21 mouse cellular contexts compared by ENCODE assay signal in genomic region chr13:104122078-104122840, GRCm38 (mm10). TPM values are rescaled to one million over a fixed set of nuclear protein-coding genes. Genes with fewer than 3 reads are reported as not detected.
DNase-seq lines count a peak whose midpoint lies in the region; ATAC-seq and TF ChIP-seq lines count a peak whose summit lies in the region.
"Had no signal": no experiment of that assay in that cellular context is flagged by ENCODE, and none has a peak within 500 bp of the region (broad histone marks: within the 10 kb centered on the region; RNA-seq: fewer than 3 reads in every experiment).

No protein-coding gene starts in this region.

- DNase-seq in intestine, embryonic 14.5 days (ENCODE audit: low spot score): no peak
- DNase-seq in lung, embryonic 14.5 days: no peak
- no peak for DNase-seq in lung, postnatal 14 days
- DNase-seq in ZHBTc4 (ENCODE audit: low read depth, low spot score): peak; percentile 72
- no peak for DNase-seq in urinary bladder, postnatal 14 days (ENCODE audit: low spot score)
- DNase-seq: adrenal gland, postnatal 36 days; cerebellum, adult 8-10 months; gastrocnemius, postnatal 36 days; heart, postnatal 14 days; liver; liver, postnatal 0 days; midbrain, embryonic 14.5 days; thymus, postnatal 14 days had no signal

- no peak overlapping the region for H3K9ac ChIP-seq in intestine, embryonic 14.5 days (ENCODE audit: low read length)
- no peak overlapping the region for H3K9ac ChIP-seq in intestine, postnatal 0 days (ENCODE audit: low read depth, low read length)
- H3K9ac ChIP-seq in lung, embryonic 14.5 days: no peak overlapping the region
- H3K9ac ChIP-seq in stomach, embryonic 16.5 days (ENCODE audit: low read length): no peak overlapping the region
- H3K9ac ChIP-seq: hindbrain, embryonic 14.5 days; liver, postnatal 0 days had no signal

- H3K27ac ChIP-seq in intestine, embryonic 14.5 days (ENCODE audit: low read depth): no peak overlapping the region; the same call in 1 of the 2 replicates
- no peak overlapping the region for H3K27ac ChIP-seq in intestine, postnatal 0 days (ENCODE audit: low read depth, low read length)
- H3K27ac ChIP-seq in lung, embryonic 14.5 days (ENCODE audit: low read depth): no peak overlapping the region
- H3K27ac ChIP-seq in stomach, embryonic 16.5 days (ENCODE audit: low read length): peak overlapping the region; percentile 22; the same call in 1 of the 2 replicates
- H3K27ac ChIP-seq: hindbrain, embryonic 14.5 days; macrophage had no signal

- WGBS in intestine, embryonic 14.5 days: 44% methylated on average over 17 of the region's 17 CpGs
- 55% methylated on average over 17 of the region's 17 CpGs for WGBS in intestine, postnatal 0 days
- WGBS in lung, embryonic 14.5 days: 48% methylated on average over 17 of the region's 17 CpGs
- WGBS in stomach, embryonic 16.5 days: 41% methylated on average over 17 of the region's 17 CpGs

- H3K9me3 ChIP-seq in intestine, embryonic 14.5 days (ENCODE audit: control insufficient read depth, low read length): no peaks in the 10 kb centered on the region
- no peaks in the 10 kb centered on the region for H3K9me3 ChIP-seq in intestine, postnatal 0 days (ENCODE audit: control insufficient read depth)
- no peaks in the 10 kb centered on the region for H3K9me3 ChIP-seq in lung, embryonic 14.5 days (ENCODE audit: low read depth, low read length)
- no peaks in the 10 kb centered on the region for H3K9me3 ChIP-seq in stomach, embryonic 16.5 days (replicated peaks; ENCODE audit: control insufficient read depth, low read length)

- peaks cover 16% of the 10 kb centered on the region; the same call in 1 of the 2 replicates for H3K36me3 ChIP-seq in intestine, embryonic 14.5 days (ENCODE audit: control insufficient read depth, insufficient read depth, low read length)
- H3K36me3 ChIP-seq in intestine, postnatal 0 days (ENCODE audit: control insufficient read depth, insufficient read depth): no peaks in the 10 kb centered on the region
- 0 out of 2 replicates have a peak, but pooled peaks cover 3% of the 10 kb centered on the region for H3K36me3 ChIP-seq in lung, embryonic 14.5 days (ENCODE audit: insufficient read depth)
- H3K36me3 ChIP-seq in stomach, embryonic 16.5 days (ENCODE audit: control insufficient read depth, insufficient read depth, low read length): no peaks in the 10 kb centered on the region

- no peaks in the 10 kb centered on the region for H3K27me3 ChIP-seq in intestine, embryonic 14.5 days (replicated peaks; ENCODE audit: control insufficient read depth, insufficient read depth, low read length)
- H3K27me3 ChIP-seq in intestine, postnatal 0 days (replicated peaks; ENCODE audit: control insufficient read depth, insufficient read depth, low read length): no peaks in the 10 kb centered on the region
- H3K27me3 ChIP-seq in lung, embryonic 14.5 days (ENCODE audit: insufficient read depth, low read length): no peaks in the 10 kb centered on the region
- H3K27me3 ChIP-seq in stomach, embryonic 16.5 days (ENCODE audit: control insufficient read depth, insufficient read depth, low read length): no peaks in the 10 kb centered on the region

- H3K4me2 ChIP-seq in intestine, embryonic 14.5 days (ENCODE audit: low read length): peak overlapping the region; percentile 18; the same call in 1 of the 2 replicates
- no peak overlapping the region; the same call in 1 of the 2 replicates for H3K4me2 ChIP-seq in intestine, postnatal 0 days (replicated peaks; ENCODE audit: low read depth)
- H3K4me2 ChIP-seq in lung, embryonic 14.5 days: no peak overlapping the region
- peak overlapping the region; percentile 24; the same call in 1 of the 2 replicates for H3K4me2 ChIP-seq in stomach, embryonic 16.5 days (ENCODE audit: low read depth, low read length)
- H3K4me2 ChIP-seq: heart, embryonic 11.5 days; hindbrain, embryonic 14.5 days had no signal

- H3K4me1 ChIP-seq in intestine, embryonic 14.5 days (replicated peaks; ENCODE audit: control insufficient read depth, insufficient read depth, low read length): 0 out of 2 replicates have a peak, but pooled peaks cover 3% of the 10 kb centered on the region
- no peaks in the 10 kb centered on the region for H3K4me1 ChIP-seq in intestine, postnatal 0 days (replicated peaks; ENCODE audit: control insufficient read depth, insufficient read depth, low read length)
- H3K4me1 ChIP-seq in lung, embryonic 14.5 days (ENCODE audit: insufficient read depth): no peaks in the 10 kb centered on the region
- H3K4me1 ChIP-seq in stomach, embryonic 16.5 days (ENCODE audit: control insufficient read depth, insufficient read depth, low read length): 0 out of 2 replicates have a peak, but pooled peaks cover 7% of the 10 kb centered on the region

- TF ChIP-seq CTCF in intestine, postnatal 0 days (IDR thresholded peaks at IDR 0.05; ENCODE audit: low read depth): no peak
- TF ChIP-seq CTCF in lung, embryonic 14.5 days (IDR thresholded peaks at IDR 0.05; ENCODE audit: low read depth): no peak

- H3K4me3 ChIP-seq in intestine, embryonic 14.5 days (ENCODE audit: low read depth, low read length): no peak overlapping the region
- no peak overlapping the region for H3K4me3 ChIP-seq in intestine, postnatal 0 days (ENCODE audit: low read depth, low read length)
- no peak overlapping the region for H3K4me3 ChIP-seq in lung, embryonic 14.5 days (ENCODE audit: low read depth, low read length)
- H3K4me3 ChIP-seq in stomach, embryonic 16.5 days (replicated peaks; ENCODE audit: low read length): 0 out of 2 replicates have a peak overlapping the region, but pooled peaks have one; percentile 15
- H3K4me3 ChIP-seq: myocyte had no signal

- no peak for ATAC-seq in intestine, embryonic 14.5 days (replicated peaks; ENCODE audit: low FRiP score, low TSS enrichment, low read depth)
- no peak for ATAC-seq in intestine, postnatal 0 days
- ATAC-seq in lung, embryonic 14.5 days (ENCODE audit: insufficient read depth): peak; percentile 11; the same call in 1 of the 2 replicates
- ATAC-seq in stomach, embryonic 16.5 days (ENCODE audit: insufficient read depth, low FRiP score): no peak; the same call in 1 of the 2 replicates
- ATAC-seq in inflammation-experienced regulatory T-cells, adult 6 months: no peak
- ATAC-seq: activated CD4-positive, CD25-positive, alpha-beta regulatory T cell, adult 4 months; liver, postnatal 0 days had no signal

RNA-seq across cellular contexts. Expression of gene Sgtb, which starts 12.7 kb away (rescaled TPM):
- 5.0 and 5.7 TPM in 2 replicates for polyA plus RNA-seq in intestine, embryonic 14.5 days (2014; fragmentation: Nextera tagmentation; extraction: Ambion mirVana)
- 1.5 and 2.1 TPM in 2 replicates for polyA plus RNA-seq in intestine, postnatal 0 days (2015; fragmentation: Nextera tagmentation; extraction: Ambion mirVana)
- polyA plus RNA-seq in lung, embryonic 14.5 days (2014; fragmentation: Nextera tagmentation; extraction: Ambion mirVana): 5.5 and 6.3 TPM in 2 replicates
- polyA plus RNA-seq in stomach, embryonic 16.5 days (2015; fragmentation: Nextera tagmentation; extraction: Ambion mirVana): 4.9 and 5.3 TPM in 2 replicates
- polyA plus RNA-seq in inflammation-experienced regulatory T-cells, adult 6 months (2017; shearing (Covaris generic)): under 1 TPM; 0.30 to 0.43 (median 0.36) TPM

RNA-seq across cellular contexts. Expression of gene Nln, which starts 12.8 kb away (rescaled TPM):
- polyA plus RNA-seq in intestine, embryonic 14.5 days (2014; fragmentation: Nextera tagmentation; extraction: Ambion mirVana): 24.7 and 27.1 TPM in 2 replicates
- polyA plus RNA-seq in intestine, postnatal 0 days (2015; fragmentation: Nextera tagmentation; extraction: Ambion mirVana): 11.7 and 13.3 TPM in 2 replicates
- polyA plus RNA-seq in lung, embryonic 14.5 days (2014; fragmentation: Nextera tagmentation; extraction: Ambion mirVana): 23.3 and 24.8 TPM in 2 replicates
- polyA plus RNA-seq in stomach, embryonic 16.5 days (2015; fragmentation: Nextera tagmentation; extraction: Ambion mirVana): 22.7 and 23.6 TPM in 2 replicates
- polyA plus RNA-seq in inflammation-experienced regulatory T-cells, adult 6 months (2017; shearing (Covaris generic)): 10 to 100 TPM in 1 of 3 experiments, 1 to 10 TPM in 2; 5.3 to 10.1 (median 8.7) TPM

RNA-seq across cellular contexts. Expression of gene Trappc13, which starts 56.0 kb away (rescaled TPM):
- polyA plus RNA-seq in intestine, embryonic 14.5 days (2014; fragmentation: Nextera tagmentation; extraction: Ambion mirVana): 56.0 and 59.8 TPM in 2 replicates
- polyA plus RNA-seq in intestine, postnatal 0 days (2015; fragmentation: Nextera tagmentation; extraction: Ambion mirVana): 30.9 and 34.3 TPM in 2 replicates
- polyA plus RNA-seq in lung, embryonic 14.5 days (2014; fragmentation: Nextera tagmentation; extraction: Ambion mirVana): 65.5 and 66.5 TPM in 2 replicates
- 58.7 and 61.0 TPM in 2 replicates for polyA plus RNA-seq in stomach, embryonic 16.5 days (2015; fragmentation: Nextera tagmentation; extraction: Ambion mirVana)
- 10 to 100 TPM; 43.0 to 54.3 (median 50.0) TPM for polyA plus RNA-seq in inflammation-experienced regulatory T-cells, adult 6 months (2017; shearing (Covaris generic))

RNA-seq across cellular contexts. Expression of gene Trim23, which starts 56.3 kb away (rescaled TPM):
- polyA plus RNA-seq in intestine, embryonic 14.5 days (2014; fragmentation: Nextera tagmentation; extraction: Ambion mirVana): 15.6 and 17.0 TPM in 2 replicates
- 4.9 and 5.4 TPM in 2 replicates for polyA plus RNA-seq in intestine, postnatal 0 days (2015; fragmentation: Nextera tagmentation; extraction: Ambion mirVana)
- 19.2 TPM in 2 replicates for polyA plus RNA-seq in lung, embryonic 14.5 days (2014; fragmentation: Nextera tagmentation; extraction: Ambion mirVana)
- 14.7 and 15.9 TPM in 2 replicates for polyA plus RNA-seq in stomach, embryonic 16.5 days (2015; fragmentation: Nextera tagmentation; extraction: Ambion mirVana)
- 10 to 100 TPM; 24.9 to 33.2 (median 28.6) TPM for polyA plus RNA-seq in inflammation-experienced regulatory T-cells, adult 6 months (2017; shearing (Covaris generic))

Comparison
In these comparisons a context has a peak if more than half of its experiments do, and no peak if none do; other contexts are left out.
1. H3K4me2 ChIP-seq: peak in intestine, embryonic 14.5 days (single experiment) and stomach, embryonic 16.5 days (single experiment); none in intestine, postnatal 0 days (single experiment) and lung, embryonic 14.5 days (single experiment).